Mouse (Mus musculus) cerebellum, postnatal 14 days (tissue): ENCODE results near the gene Ttc28.
"Not testable (repeated sequence)": the region's sequence is repeated elsewhere in the genome, so short reads cannot be mapped to it uniquely, and the experiment has no call there.

Experiments used
- DNase-seq, 2 experiments: peaks; one replicate each; pipeline ENCODE4 v3.0.0; 2021; ENCODE audit warnings: mixed read lengths in 2 of 2

Gene Ttc28

DNA sequence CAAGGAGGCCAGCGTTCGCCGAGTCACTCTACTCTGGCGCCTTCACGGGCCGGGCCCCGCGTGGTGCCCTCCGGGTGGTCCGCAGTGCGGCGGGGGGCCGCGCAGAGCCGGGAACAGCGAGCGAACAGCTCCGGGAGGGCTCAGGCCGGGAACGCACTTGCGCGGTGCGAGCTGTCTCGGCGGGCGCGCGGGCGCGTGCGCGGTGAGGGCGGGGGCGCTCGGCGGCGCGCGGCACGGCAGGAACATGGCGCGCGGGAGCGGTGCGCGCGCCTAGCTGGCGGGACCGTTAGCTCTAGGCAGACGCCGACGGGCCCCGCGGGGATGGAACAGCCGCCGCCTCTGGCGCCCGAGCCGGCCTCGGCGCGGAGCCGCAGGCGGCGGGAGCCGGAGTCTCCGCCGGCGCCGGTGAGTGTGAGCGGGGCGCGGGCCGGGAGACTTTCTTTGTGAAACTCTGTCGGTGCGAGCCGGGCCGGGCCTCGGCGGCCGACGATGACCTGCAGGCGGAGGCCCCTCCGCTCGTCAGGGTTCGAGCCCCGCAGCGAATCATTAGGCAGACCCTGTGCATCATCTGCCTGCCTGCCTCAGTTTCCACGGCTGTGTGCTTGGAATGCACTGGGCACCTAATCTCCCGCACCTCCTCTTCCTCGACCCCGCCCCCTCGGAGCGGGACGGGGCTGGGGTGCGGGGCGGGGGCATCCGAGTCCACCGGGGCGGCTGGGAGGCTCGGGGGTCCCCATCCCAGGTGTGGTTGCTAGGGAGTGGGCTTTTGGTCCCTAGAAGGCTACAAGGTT lies at the start of gene Ttc28:
Gene Ttc28, plus strand, starts transcription at position 220 of the 791 bp plus-strand sequence.
- DNase-seq, result peak; percentile 89 to 92

DNA sequence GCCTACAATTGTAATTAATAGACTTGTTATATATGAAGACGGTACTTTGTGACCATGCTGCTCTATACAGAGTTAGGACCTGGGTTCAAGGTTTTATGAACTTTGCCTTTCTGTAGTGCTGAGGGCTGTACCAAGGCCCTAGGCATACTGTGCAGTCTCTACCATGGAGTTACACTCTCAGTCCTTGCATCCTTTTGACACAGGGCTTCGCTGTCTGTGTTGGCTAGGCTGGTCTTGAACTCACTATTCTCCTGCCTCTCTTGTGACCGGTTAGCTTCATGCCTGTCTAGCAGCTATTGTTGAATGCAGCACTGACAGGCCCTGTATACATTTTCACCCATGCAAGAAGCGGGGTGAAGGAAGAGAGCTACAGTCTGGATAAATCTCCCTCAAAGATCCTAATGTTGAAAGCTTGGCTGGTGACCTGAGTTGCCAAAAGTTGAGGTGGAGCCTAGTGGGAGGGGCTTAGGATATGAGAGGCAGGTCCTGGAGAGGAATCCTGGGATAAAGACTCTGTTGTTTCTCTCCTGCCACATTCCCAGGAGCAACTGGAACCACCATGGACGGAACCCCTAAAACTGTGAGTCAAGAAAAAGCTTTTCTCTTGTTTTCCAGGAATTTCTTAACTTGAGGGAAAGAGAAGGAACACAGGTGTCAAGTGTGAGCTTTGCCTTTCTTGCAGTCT lies 48.4 kb upstream of the Ttc28 start:
- DNase-seq, result no peak

DNA sequence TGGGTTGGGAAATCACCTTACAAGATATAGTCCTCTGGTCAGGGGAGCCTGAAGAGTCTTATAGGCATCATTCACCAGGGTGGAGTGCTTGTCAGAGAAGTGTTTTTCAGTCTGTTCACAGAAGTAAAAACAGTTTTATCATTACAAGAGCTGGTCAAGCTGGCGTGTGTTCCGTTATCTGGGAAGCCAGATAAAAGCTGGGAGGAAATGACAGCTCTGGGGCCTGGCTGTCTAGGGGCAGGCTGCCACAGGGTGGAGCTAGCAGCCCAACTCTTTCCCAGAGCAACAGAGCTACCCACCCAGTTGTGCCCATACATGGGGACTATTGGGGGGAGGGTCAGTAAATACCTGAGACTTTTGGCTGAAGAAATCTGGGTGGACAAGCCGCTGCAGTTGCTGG lies 43.6 kb upstream of the Ttc28 start:
- peak; percentile 65 to 71 for DNase-seq

DNA sequence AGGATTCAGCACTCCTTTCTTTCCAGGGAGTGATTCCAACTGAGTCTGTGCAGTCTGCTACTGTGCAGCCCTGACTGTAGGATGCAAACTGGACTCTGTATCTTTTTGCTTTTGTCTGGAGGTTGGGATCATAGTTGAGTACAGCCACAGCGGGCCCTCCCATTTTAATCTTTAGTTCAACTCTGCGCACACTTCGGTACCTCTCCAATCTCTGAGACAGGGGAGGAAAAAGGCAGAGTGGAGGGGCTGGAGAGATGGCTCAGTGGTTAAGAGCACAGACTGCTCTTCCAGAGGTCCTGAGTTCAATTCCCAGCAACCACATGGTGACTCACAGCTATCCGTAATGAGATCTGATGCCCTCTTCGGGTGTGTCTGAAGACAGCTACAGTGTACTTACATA lies 41.6 kb upstream of the Ttc28 start:
- DNase-seq, result not testable (repeated sequence)

DNA sequence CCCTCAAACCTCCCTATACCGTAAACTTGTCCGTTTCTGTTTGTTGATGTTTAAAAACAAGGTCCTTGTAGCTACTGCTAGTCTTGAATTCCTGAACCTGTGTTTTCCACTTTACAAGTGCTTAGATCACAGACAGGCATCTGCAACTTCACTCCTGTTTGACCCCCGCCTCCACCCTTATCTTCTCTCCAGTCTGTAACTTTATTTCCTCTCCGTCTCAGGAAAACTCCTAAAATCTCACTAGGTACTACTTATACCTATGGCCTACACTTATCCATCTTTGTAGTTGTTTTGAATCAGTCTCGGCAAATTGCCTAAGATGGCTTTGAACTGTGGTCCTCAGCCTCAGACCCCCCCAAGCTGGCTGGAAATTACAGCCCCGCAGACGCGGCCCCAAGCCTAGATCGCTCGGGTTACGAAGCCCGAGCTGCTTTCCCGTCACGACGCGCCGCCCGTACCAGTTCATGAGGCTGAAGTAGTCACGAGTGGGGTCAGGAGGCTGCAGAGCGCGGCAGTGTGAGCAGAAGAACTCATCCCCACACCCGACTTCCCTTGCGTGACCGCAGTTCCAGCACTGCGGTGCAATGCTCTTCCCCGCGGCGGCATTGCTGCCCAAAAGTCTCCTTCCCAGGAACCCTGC lies 40.4 kb upstream of the Ttc28 start:
- no peak for DNase-seq

DNA sequence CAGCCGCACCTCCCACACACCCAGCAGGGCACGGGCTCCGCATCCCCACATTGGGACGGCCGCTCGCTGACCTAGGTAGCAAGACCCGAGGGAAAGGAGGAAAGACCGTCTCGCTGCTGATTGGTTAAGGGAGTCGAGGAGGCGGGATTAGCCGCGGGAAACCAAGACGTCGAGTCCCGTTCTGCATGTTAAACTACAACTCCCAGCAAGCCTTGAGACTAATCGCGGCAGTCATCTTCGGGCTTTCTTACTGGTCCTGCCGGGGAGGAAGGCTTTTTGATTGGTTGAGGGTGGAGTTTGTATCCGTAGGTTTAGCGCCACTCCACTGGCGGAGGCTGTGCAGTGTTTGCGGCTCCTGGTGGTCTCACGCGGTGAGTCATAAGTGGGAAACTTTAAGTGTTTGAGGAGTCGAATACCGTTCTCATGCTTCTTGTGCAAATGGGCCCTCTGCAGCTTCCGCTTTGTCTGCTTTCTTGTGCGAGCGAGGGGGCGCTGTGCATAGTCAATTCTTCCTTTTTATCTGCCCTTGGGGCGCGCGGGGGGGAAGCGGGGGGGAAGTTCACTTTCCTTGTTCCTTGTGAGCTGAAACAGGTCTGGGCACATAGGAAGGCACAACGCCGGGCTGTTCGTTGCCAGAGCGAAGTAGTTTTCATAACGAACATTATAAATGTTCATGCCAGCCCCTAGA lies 39.8 kb upstream of the Ttc28 start, which contains the start of the genes Hscb and Chek2:
Gene Hscb, minus strand, starts transcription at position 100 of the 688 bp plus-strand sequence.
Gene Chek2, plus strand, starts transcription at position 302 of the 688 bp plus-strand sequence.
- DNase-seq, result peak; percentile 99

DNA sequence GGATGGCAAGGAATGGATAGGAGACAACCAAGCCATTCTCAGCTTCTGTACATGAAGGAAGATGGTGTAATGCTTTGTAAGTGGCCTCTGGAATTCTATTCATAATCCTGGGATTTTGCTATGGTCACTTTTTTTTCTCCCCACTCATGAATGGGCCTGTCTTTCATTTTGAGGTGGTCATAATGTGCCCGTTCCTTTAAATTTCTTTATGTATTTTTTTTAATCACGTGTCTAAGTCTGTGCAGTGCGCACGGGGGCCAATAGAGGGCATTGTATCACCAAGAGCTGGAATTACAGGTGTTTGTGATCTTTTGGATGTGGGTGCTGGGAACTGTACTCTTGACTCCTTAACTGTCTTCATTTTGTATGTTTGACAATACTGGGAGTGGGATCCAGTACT lies 39.1 kb upstream of the Ttc28 start:
- DNase-seq, result peak; percentile 49 to 75

DNA sequence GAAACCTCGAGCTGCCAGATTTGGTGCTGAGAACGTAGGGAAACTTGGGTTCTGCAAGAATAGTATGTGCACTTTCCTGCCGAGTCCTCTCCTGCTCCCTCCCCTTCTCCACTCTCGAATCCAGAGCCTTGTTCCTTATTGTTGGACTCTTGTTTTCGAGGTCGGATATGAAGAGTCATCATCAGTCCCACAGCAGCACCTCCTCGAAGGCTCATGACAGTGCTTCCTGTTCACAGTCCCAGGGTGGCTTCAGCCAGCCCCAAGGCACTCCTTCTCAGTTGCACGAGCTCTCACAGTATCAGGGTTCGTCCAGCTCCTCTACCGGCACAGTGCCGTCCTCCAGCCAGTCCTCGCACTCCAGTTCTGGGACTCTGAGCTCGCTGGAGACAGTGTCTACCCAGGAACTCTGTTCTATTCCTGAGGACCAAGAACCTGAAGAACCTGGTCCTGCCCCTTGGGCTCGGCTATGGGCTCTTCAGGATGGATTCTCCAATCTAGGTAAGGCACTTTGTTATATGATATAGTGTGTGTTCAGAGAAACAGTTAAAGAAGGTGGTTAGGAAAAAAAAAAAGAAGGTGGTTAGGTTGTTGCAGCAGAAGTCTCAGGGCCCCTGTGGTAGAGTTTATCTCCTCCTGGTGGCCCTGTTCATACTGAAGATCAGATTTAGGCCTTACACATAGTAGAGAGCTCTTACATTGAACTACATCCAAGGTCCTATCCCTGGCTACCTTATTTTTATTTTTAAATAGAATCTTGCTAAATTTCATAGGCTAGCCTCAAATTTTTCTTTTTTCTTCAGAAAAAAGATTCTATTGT lies 38.3 kb upstream of the Ttc28 start:
- no peak for DNase-seq

DNA sequence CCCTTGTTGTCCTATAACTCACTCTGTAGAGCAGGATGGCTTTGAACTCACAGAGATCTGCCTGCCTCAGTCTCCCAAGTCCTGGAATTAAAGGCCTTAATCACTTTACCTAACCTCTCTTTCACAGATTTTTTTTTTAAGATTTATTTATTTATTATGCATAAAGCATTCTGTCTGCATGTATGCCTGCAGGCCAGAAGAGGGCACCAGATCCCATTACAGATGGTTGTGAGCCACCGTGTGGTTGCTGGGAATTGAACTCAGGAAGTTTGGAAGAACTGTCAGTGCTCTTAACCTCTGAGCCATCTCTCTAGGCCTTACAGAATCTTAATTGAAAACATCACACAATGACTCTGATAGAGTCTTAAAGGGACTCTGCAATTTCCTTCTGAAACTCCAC lies 26.6 kb upstream of the Ttc28 start:
- no peak for DNase-seq

DNA sequence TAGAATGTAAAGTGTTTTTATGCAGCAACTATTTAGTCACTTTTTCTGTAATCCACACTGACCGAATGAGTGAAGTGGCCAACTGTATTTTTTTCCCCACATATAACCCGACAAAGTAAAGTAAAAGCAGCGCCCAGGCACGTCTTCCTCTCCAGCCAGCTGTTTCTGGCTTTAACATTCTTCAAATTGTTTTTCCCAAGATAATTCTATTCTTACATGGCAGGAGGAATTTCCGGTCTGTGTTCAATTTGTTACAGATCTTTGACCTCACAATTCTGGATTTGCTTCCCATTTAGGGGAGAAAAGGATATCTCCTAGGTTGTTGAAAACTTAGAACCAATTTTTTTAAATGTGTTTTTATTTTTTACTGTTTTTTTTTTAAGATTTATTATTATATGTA lies 22.5 kb upstream of the Ttc28 start:
- no peak for DNase-seq

DNA sequence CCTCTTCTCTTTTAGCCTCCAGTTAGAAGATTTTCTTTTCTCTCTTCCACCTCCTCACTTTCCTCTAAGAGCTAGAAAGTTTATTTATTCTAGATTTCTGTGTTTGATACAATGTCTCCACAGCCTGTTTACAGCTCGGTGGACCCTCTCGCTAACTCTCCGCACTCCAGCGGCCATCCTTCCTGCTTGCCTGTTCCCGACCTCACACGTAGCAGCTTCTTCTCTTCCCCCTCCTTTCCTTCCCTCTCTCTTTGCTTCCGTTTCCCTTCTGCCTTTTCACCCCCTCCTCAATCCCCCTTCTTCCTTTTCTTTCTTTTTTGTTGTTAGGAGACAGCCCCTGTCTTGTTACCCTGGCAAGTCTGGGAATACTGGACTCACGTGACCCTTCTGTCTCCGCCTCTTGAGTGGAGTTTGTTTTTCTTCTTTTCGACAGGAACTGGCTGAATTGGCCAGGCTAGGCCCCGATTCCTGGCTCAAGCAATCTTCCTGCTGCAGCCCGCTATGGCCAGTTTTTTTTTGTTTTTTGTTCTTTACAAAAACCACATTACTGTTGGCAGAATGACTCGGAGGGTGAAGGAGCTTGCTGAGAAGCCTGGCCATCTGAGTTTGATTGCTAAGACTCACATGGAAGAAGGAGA lies 20.5 kb upstream of the Ttc28 start:
- DNase-seq, result no peak

DNA sequence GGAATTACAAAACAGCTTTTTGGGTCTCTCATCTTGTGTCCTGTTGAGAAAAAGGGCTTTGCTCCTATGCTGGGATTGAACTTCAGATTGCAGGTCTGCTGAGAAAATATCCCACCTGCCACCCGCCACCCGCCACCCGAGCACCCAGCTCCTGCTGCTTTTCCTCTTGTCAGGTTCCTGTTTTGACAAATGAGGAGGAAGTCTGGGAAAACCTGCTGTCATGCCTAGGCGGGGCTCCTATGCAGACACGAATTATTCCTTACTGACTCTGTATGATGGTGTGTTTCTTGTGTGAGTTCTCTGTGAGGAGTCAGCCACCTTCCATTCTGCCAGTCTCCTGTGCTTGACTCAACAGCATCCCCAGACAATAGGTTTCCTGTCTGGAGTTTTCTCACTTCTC lies 19.2 kb upstream of the Ttc28 start:
- DNase-seq, result no peak

DNA sequence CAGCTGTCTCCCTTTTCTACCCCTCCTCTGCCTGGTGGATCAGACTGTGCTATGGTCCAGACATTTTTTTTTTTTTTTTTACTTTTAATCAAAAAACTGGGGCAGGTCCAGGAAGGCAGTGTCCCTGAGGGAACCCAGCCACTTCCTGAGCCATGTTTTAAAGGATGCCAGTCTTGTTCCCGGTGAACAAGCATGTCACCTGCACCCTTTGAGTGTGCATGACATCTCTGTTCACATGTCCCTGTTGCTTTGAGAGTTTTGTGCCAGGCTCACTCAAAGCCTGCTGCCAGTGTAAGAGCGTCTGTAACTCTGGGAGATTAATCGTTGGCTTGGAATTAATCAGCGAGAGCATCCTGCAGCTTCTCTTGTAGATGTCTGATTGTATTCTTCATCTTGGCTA lies 11.1 kb upstream of the Ttc28 start:
- no peak for DNase-seq

DNA sequence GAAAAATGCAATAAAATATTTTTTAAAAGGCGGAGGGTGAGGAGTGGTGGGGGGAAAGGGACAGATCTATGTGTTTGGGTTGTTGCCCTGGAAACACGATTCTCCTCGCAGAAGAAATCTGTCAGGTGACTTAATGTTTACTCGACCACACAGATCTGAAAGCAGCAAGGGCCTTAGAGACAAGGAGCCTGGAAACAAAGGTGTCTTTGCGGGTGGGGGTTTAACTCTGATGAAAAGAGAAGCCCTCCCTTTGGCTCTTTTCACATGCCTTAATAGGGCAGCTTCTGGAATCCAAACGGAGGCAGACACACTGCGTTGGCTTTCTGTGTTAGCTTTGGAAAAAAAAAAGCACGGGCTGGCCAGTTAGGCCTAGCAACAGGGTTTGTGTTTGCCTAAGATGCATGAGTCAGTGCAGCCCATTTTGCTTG lies 10.3 kb upstream of the Ttc28 start:
- DNase-seq, result no peak

DNA sequence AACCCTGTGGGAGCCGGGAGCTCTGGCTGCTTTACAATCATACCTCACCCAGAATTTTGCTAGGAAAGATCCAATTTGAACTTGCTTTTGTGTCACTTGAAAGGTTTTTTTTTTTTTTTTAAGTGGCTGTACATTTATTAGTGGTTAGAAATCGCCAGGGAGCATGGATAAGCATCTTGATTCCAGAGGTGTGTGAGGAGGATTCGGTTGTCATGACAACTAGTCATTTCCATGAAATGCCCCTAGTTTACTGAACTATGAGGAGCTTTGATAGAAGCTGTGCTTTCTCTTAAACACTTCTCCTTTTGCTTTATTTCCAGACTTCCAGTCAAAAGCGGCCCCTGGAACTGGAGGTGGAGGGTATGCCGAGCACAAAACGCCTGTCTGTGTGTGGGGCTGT lies 6.4 kb upstream of the Ttc28 start:
- DNase-seq, result no peak

DNA sequence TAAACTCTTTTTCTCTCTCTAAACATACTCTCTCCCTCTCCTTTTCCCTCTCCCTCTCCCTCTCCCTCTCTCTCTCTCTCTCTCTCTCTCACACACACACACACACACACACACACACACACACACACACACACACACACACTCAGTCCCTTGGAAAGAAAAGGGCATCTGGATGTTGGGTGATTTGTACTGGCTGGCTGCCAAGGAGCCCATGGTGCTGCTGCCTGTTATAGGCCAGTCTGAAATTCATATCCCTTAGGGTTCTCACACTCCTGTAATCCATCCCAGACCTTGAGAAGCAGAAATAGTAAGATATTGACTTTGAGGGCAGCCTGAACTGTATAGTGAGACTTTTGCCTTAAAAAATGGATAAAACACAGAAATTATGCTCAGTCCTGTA lies 4.9 kb upstream of the Ttc28 start:
- DNase-seq, result peak in 1 of 2 experiments; percentile 33

DNA sequence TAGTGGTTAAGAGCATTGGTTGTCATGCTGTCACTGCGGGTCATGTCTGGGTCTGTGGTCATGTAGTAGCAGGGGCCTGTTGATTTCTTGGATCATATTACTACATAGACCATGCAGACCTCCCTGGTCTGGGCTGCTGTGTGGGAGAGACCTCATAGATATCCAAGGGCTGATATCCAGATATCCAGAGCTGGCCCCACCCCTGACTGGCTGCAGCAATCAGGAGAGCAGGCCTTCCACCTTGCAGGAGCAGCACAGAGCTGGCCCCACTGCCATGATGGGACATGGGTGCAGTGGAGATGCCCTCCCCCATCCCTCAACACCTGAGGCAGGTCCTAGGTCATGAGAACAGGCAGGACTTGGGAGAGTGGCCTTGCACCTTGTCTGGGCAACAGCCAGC lies 4.3 kb upstream of the Ttc28 start:
- no peak for DNase-seq

DNA sequence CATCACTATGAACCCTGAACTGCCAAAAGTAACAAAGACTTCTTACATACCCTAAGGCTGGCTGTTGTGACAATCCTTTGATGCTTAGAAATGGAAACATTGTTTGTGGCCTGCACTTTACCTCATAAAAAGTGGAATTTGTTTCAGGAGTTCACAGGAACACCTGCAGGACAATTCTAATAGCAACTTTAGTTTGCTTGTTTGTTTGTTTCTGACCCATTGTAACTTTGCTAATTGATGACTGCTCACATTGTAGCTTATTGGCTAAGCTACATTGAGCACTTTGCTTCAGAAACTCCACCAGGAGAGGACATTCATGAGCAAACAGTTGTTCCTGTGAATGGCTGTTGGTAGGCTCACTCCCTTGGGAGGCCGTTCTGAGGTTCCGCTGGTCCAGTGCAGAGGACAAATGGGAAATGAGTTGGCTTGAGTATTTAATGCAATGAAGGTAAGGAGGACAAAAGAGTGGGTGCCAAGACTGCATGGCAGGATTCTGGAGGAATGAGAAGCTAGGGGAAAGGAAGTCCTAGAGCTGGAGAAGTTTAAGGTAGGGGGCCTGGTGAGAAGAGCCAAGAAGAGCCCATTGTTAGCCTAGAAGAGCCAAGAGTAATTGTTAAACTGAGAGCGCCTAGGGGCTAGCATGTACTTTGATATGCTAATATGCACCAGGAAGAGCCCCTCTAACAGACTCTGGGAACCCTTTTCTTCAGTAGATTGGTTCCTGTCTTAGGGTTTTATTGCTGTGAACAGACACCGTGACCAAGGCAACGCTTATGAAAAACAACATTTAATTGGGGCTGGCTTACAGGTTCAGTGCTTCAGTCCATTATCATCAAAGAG lies 1.7 kb upstream of the Ttc28 start:
- DNase-seq, result no peak

DNA sequence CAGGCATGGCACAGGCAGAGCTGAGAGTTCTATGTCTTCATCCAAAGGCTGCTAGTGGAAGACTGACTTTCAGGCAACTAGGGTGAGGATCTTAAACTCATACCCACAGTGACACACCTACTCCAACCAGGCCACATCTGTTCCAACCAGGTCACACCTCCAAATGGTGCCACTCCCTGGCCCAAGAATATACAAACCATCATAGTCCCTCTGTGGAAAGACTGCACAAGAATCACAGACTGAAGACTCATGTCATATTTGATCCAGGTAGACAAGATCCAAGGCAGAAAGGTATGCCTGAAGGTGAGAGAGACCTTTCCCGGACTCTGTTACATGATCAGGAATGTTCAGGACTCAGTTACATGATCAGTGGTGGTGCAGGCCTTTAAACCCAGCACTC lies 1.1 kb upstream of the Ttc28 start:
- not testable (repeated sequence) for DNase-seq

DNA sequence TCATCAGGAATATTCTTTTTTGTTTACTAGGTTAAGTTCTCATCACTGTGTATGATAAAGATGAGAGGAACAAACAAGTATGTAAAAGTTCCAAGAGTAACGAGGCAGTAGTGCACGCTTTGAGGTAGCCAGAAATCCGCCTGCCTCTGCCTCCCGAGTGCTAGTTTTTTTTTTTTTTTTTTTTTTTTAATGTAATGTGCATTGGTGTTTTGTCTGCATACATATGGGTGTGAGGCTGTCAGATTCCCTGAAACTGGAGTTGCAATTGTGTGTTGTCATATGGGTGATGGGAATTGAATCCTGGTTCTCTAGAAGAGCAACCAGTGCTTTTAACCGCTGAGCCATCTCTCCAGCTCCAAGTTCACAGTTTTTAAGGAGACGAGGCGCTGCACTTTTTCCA lies 561 bp upstream of the Ttc28 start:
- no peak for DNase-seq

DNA sequence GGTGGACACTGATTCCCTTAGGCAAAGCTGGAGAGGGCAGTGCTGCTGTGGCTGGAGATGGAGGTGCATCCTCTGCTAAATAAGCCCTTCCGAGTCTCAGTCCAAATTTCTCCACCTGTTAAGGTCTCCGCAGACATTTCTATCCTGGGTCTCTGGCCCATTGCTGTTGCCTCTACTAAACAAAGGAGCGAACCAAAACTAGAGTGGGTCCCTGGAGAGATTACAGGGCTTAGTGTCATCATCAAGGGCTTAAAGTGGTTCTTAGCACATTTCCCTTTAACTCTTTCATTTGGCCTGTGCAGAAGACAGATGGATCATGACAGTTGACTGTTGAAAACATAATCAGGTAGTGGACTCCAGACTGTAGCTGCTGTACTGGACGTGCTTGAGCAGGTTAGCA lies 9.0 kb downstream of the Ttc28 start:
- no peak for DNase-seq
